Mouse (Mus musculus) left cerebral cortex, postnatal 36 days (tissue): ENCODE data around the gene Tut1. TPM values are rescaled to one million over a fixed set of nuclear protein-coding genes. Genes with fewer than 3 reads are reported as not detected.
"Not testable (repeated sequence)": the region's sequence is repeated elsewhere in the genome, so short reads cannot be mapped to it uniquely, and the experiment has no call there.

ENCODE experiments used
- DNase-seq, 2 experiments: peaks; one replicate each; pipeline ENCODE4 v3.0.0; 2021 to 2022; ENCODE audit warnings: low spot score in 2 of 2, mixed read lengths in 1 of 2
- intact Hi-C: fragments of 180-260 bp; cut with DNase I; formaldehyde crosslinking; loops from one replicate; pipeline ENCODE4 v1.15.1; 2025
- total RNA-seq, 2 experiments: library from RNA; stranded (reverse); gene quantifications; 2 replicates each; pipeline ENCODE4 v1.2.3; 2021

Gene Tut1
- total RNA-seq, 2 experiments from 2014 or later: 17.5 to 21.5 TPM

DNA sequence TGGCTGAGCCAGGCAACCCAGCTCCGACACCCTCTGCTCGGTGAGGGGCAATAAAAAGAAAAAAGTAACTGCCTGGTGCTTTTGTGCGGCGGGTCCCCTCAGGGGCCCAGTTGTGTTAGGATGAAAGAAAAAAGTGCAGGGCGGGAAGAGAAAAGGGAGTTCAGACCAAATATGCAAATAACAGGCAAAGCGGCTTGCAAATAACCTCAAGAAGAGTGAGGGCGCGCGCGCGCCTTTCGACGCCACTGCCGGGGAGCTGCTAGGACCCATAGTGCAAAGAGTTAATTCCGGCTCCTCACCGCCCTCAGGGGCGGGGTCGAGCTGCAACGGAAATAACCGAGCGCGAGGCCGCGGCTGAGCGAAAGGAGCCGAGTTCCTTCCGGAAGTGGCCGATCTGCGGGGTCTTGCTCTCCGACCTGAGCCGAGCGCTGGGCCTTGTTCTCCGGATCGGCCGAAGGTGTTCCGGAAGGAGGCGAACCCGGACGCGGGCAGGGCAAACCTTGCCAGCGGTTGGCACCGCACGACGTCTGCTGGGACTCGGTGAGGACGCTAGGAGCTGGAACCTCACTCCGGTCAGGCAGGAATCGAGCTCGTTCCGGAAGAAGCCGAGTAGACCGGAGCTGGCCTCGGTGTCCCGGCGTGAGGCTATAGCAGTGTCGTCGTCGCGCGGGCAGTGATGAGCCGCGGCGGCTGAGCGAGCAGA lies 12.0 kb upstream of the Tut1 start, which contains the start of gene Mta2:
Gene Mta2, plus strand, starts transcription at position 361 of the 703 bp plus-strand sequence.
- intact Hi-C loops: loop anchor here (5.0 kb wide), 1 partner anchor 54 kb away; the partner anchor contains the start of genes 1810009A15Rik and Gm49416
- peak; percentile 92 to 94 for DNase-seq

DNA sequence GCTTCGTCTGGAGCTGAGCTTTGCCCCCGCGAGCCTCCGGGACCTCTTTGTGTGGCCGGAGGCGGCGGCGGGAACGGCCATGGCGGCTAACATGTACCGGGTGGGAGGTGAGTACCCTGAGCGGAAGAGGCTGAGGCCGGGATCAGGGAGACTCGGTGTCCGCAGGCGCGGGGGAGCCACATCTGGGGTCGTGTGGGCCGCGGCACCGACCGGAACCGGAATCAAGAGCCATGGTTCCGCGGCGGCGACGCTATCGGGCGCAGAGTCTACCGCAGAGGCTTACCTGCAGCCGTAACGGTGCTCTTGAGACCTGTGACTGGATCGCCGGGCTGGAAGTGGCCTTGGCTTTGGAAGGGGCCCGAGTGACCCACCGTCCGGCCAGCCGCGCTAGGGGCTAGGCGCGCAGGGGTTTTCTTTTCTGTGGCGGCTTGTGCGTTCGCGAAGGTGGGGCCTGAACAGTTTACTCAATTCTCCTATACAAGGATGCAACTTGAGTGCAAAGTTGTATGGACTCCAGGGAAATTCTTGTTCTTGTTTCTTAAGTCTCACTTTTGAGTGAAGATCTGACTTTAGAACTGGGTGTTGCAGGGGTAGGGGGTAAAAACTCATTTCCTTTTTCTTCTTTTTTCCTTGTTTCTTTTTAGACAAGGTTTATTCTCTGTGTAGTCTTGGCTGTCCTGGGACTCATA lies 11.2 kb upstream of the Tut1 start:
- peak in 1 of 2 experiments; percentile 71 for DNase-seq

DNA sequence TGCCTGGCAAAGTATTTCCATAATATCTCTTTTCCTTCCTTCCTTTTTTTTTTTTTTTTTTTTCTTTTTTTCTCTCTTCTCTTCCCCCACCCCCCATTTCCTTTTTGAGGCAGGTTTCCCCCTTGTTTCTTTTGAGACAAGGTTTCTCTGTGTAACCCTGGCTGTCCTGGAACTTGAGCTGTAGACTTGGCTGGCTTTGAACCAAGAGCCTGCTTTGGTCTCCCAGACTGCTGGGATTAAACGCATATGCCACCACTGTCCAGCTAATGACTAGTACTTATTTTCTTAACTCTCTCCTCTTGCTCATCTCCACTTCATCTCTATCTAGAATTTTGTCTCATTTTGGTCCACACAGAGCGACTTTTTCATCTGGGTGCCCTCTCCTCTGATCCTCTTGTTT lies 10.6 kb upstream of the Tut1 start:
- intact Hi-C loops: loop anchor here (5.0 kb wide), 1 partner anchor 56 kb away; the partner anchor contains the start of genes 1810009A15Rik and Gm49416
- no peak for DNase-seq

More for the DNA sequence above, 11.2 kb upstream of the Tut1 start:
- intact Hi-C loops: loop anchor here (5.0 kb wide), 1 partner anchor 55 kb away; the partner anchor contains the start of genes 1810009A15Rik and Gm49416

DNA sequence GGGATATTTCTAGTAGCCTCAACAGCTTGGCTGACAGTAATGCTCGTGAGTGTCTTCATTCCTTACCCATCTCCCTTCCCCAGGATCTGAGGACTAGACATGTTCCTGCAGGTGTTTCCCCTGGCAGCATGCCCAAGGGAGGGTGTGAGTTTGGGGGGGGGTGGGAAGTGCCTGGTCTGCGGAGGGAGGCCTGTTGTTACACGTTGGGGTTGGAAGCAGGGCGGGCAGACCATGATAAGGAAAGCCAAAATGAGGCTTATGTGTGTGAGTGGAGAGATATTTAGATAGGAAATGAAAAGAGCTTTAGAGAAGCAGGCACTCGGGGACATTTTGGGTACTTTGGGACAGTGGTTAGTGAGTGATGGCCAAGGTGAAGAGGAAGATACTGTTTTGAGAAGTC lies 9.6 kb upstream of the Tut1 start:
- no peak for DNase-seq
- intact Hi-C loops: loop anchor here (5.0 kb wide), 1 partner anchor 57 kb away; the partner anchor contains the start of genes 1810009A15Rik and Gm49416

DNA sequence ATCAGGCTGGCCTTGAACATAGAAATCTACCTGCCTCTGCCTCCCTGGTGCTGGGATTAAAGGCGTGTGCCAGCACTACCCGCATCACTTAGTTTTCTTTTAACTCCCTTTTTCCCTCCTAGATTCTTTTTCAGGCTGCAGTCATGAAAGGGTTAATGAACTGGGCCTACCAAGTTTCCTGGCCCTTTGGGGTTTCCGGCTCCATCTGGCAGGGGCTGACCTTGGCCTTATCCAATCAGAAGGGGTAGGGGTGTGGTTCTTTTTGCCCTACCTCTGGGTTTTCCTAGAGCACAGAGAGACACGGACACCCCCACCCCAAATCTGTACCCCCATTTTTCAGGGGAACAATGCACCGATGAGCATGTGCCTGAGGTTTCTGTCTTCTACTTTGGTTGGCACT lies 8.9 kb upstream of the Tut1 start:
- intact Hi-C loops: loop anchor here (5.0 kb wide), 1 partner anchor 57 kb away; the partner anchor contains the start of genes 1810009A15Rik and Gm49416
- DNase-seq: no peak

DNA sequence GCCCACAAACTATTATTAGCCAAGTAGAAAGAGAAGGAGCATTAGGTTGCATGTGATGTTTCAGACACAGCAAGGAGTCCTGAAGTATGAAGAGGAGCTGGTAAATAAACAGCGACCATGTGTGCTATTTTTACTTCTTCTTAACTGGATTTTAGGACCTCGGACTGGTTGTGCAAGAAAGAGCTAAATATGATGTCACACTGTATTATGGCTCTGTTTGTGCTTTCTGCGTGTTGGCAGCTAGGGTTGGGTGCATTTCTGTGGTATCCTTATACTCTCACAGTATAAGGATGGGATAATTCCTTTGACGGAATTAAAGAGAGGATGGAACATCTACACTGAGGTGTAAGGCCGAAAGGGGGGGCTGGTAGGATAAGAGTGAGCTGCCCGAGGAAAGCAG lies 8.4 kb upstream of the Tut1 start:
- no peak for DNase-seq
- intact Hi-C loops: no loop called here

DNA sequence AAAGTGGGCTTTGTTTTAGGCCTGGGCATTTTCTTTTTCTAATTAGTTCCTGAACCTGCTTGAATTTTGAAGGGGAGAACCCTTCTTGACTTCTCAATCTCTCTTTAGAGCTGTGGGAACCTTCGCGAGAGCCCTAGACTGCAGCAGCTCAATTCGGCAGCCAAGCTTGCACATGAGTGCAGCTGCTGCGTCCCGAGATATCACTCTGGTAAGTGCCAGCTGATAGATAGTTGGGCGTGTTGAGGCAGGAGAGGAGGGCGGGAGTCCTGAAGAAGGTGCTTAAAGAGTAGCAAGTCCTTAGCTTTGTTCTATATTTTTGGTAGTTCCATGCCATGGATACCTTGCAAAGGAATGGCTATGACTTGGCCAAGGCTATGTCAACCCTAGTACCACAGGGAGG lies 6.7 kb upstream of the Tut1 start:
- intact Hi-C loops: no loop called here

DNA sequence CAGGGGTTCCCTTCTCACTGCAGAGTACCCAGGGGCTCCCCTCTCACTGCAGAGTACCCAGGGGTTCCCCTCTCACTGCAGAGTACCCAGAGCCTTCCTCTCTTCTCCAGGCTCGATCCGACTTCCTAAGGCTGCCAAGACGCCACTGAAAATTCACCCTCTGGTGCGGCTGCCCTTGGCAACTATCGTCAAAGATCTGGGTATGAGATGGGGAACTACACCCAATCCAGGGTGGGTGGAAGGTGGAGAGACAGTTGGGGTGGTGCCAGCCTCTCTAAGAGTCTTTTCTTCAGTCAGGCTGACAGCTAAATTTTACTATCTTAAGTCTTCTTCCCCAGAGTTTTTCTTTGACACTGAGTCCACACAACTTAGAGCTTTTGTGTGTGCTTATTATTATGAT lies 3.5 kb upstream of the Tut1 start:
- intact Hi-C loops: loop anchor here (5.0 kb wide), 1 partner anchor 113 kb away; the partner anchor contains the start of genes Bscl2 and Gng3
- DNase-seq: no peak

More for the DNA sequence above, 6.7 kb upstream of the Tut1 start:
- no peak for DNase-seq

DNA sequence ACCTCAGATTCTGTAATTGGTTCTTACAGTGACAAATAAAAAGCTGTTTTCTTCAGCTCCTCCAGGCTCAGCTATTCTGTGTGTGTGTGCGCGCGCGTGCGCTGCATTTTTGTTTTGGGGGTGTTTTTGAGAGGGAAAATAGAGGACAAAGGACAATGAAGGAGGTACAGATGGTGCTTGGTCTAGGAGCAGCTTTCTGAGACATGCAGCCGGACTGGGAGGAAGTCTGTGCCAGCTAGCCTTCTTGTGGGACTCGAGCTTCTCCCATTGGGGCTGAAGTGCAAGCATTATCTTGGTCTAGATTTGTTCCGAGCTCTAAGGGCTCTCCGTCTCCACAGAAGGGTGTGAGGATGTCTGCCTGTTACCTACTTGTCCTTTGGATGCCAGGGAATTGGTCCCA lies 1.4 kb upstream of the Tut1 start:
- no peak for DNase-seq
- intact Hi-C loops: loop anchor here (2.0 to 5.0 kb wide), 2 partner anchors 15 to 115 kb away; partner anchors contain the start of genes Bscl2, Eef1g and Gng3

DNA sequence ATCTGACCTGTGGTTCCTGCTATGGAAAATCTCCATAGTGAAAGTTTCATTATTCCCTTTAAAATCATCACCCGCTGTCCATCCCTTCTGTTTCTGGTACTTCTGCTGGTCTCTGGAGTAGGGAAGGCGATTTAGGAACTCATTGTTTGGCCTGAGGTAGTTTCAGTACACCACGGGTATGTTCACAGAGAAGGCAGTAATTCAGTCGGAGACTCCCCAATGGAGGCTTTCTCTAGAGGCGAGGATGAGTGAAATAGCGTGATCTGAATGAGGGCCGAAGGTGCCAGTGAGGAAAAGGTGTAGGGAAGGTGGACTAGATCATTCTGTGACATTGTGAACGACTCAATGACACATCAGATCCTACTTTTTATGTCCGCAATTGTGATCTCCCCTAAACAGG lies 524 bp downstream of the Tut1 start:
- intact Hi-C loops: loop anchor here (5.0 kb wide), 1 partner anchor 117 kb away; the partner anchor contains the start of genes Bscl2 and Gng3

DNA sequence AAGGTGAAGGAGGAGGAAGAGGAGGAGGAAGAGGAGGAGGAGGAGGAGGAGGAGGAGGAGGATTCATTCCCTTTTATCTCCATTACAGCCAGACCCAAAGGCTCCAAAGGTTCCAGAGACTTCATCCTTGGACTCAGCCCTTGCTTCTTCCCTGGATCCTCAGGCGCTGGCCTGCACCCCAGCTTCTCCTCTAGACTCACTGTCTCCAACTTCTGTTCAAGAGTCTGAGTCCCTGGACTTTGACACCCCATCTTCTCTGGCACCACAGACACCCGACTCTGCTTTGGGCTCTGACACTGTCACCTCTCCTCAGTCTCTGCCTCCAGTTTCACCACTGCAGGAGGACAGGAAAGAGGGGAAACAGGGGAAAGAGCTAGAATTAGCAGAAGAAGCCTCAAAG lies 8.6 kb downstream of the Tut1 start:
- intact Hi-C loops: no loop called here
- no peak for DNase-seq

More for the DNA sequence above, 524 bp downstream of the Tut1 start:
- DNase-seq: no peak

DNA sequence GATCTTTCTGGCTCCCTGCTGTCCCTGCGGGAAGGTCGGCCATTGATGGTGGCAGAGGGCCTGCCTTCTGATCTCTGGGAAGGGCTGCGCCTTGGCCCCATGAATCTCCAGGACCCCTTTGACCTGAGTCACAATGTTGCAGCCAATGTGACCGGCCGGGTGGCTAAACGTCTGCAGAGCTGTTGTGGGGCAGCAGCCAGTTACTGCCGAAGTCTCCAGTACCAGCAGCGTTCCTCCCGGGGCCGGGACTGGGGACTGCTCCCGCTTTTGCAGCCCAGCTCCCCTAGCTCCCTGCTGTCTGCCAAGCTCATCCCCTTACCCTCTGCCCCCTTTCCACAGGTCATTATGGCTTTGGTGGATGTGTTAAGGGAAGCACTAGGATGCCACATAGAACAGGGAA lies 11.4 kb downstream of the Tut1 start:
- intact Hi-C loops: no loop called here
- no peak for DNase-seq

DNA sequence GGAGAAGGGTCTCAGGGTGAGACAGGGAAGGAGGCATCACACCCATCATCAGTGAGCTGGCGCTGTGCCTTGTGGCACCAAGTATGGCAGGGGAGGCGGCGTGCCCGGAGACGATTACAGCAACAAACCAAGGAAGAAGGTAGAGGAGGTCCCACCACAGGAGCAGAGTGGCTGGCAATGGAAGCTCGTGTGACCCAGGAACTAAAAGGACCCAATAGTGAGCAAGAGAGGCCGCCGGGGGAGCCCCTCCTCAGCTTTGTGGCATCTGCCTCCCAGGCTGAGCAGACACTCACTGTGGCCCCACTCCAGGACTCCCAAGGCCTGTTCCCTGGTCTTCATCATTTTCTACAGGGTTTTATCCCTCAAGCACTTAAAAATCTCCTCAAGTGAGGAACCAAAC lies 12.1 kb downstream of the Tut1 start:
- intact Hi-C loops: loop anchor here (2.0 kb wide), 1 partner anchor 13 kb away; the partner anchor contains the start of gene Tut1
- DNase-seq: no peak

DNA sequence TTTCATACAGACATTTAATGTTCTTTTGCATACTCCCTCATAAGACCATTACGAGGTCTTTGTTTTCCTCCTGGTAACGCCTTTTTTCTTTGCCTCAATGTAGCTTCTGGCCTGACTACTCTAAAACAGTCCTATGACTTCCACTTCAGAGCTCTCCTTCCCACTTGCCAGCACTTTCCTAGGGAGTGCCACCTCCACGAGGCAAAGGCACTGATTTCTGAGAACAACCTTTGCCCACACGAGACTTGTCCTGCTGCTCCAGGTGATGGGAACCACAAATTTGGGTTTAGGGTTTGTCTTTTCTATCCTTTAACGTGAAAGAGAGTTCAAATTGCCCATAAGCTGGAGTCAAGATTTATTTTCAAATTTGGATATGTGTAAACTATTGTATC lies 12.5 kb downstream of the Tut1 start:
- intact Hi-C loops: loop anchor here (2.0 kb wide), 1 partner anchor 13 kb away; the partner anchor contains the start of gene Tut1
- DNase-seq: no peak

DNA sequence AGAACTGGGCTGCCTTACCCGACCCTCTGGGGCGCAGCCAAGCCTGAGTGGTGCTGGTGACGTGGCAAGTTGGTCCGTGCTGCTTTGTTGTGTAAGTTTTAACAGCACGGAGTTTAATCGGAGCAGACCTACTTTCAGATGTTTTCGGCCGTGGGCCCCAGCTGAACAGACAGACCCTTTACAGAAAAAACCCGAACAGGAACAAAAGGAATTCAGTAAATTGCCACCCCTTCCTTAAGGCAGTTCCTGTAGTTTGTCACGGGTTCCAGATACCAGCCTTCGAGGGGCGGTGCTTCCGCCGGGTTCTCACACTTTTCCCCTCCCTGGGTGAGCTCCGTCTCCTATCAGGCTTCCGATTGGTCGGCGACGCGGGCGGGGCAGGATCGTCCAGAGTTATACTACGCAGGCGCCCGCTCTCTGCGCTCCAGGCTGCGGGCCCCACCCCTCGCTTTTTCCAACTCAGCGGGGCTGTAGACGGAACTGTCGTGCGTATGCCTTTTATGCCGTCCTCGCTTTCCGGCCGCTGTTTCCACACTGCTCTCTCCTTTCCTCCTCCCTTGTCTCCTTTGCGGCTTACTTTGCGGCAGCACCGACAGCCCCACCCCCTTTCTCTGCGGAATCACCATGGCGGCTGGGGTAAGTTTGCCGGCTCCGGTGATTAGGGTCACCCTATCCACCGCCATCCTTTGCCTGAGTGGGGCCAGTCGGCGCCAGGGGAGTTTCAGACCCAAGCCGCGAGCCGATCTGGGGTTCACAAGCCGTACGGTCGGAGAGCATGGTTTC lies 13.1 kb downstream of the Tut1 start, which contains the start of gene Eef1g:
Gene Eef1g, plus strand, starts transcription at position 452 of the 783 bp plus-strand sequence.
- DNase-seq: peak; percentile 99
- intact Hi-C loops: loop anchor here (2.0 kb wide), 1 partner anchor 14 kb away; the partner anchor contains the start of gene Tut1

DNA sequence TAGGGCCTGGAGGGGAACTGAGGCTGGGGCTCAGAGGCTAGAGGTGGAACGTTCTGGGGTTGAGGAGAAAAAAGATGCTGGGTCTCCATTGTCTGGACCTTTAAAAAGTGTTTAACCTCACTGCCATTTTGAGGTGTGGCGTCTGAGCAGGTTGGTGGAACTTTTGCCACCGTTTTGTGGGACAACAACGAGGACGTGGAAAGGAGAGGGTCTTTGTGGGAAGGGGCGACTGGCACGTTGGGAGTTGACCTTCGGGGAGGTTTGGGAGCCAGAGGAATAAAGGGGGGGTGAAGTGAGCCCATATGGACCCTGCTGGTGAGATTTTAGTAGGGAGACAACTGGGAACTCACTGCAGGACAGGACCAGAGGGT lies 13.7 kb downstream of the Tut1 start:
- no peak for DNase-seq
- intact Hi-C loops: loop anchor here (2.0 kb wide), 1 partner anchor 15 kb away; the partner anchor contains the start of gene Tut1

DNA sequence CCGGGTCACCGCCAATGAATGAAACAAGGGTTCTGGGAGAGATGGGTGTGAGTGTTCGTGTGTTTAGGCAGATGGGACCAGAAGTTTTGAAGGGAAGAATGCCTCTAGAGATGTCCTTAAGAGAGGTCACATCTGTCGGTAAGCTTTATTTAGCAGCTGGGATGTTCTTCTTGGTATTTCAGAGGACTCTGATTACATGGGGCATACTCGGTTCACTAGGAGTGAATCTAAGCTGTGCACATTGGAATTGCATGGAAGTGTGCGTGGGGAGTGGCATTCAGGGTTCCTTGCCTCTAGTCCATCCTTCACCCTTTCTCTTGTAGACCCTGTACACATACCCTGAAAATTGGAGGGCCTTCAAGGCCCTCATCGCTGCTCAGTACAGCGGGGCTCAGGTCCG lies 14.2 kb downstream of the Tut1 start:
- no peak for DNase-seq
- intact Hi-C loops: loop anchor here (2.0 kb wide), 1 partner anchor 15 kb away; the partner anchor contains the start of gene Tut1

DNA sequence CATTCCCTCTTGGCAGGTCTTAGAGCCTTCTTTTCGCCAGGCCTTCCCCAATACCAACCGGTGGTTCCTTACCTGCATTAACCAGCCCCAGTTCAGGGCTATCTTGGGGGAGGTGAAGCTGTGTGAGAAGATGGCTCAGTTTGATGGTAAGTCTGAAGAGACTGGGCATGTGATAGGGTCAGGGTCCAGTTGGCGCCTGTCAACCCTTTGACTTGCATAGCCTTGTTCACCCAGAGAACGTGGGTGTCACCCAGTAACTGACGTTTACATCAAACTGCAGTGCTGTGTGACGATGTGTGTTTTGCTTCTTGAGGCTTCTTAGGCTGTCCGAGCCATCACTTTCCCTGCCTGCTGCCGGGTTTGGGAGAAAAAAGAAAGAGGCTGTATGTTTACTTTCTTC lies 18.8 kb downstream of the Tut1 start:
- intact Hi-C loops, DNase-seq: not testable (repeated sequence)

DNA sequence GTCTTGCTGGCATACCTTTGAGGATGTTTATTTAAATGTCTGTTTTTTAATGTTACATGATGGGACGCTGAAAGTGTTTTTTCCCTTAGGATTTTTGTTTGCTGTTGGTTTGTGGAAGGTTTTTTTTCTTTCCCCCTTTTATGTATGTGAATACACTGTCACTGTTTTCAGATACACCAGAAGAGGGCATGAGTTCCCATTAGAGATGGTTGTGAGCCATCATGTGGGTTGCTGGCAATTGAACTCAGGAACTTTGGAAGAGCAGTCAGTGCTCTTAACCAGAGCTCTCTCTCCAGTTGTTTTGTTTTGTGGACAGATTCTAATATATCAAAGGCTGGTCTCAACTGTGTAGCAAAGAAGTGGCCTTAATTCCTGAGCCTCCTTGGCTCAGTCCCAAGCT lies 21.0 kb downstream of the Tut1 start:
- intact Hi-C loops: no loop called here
- no peak for DNase-seq
